Mouse (Mus musculus) liver, adult 2 months (tissue): ENCODE data around the gene Coq10a.

Experiments
- CTCF ChIP-seq: fragments of 200-500 bp; IDR thresholded peaks from 2 replicates; pipeline ENCODE4 v1.5.1; 2011; ENCODE audit warnings: low read depth, low read length, control low read depth
- POLR2A ChIP-seq: fragments of 200-500 bp; IDR thresholded peaks from 2 replicates; pipeline ENCODE4 v1.6.1; 2011; ENCODE audit warnings: low read length, control low read depth; ENCODE audit not compliant: insufficient read depth; ENCODE audit errors: extremely low read depth

- TF ChIP-seq POLR2A (no peak), CTCF (no peak)
These were observed 43.2 kb upstream of the Coq10a start for GRCm38 (mm10) chr10:128412055-128412381.
